Mouse (Mus musculus) forebrain, embryonic 14.5 days (tissue): ENCODE data around the gene Gm17720. TPM values are rescaled to one million over a fixed set of nuclear protein-coding genes. Genes with fewer than 3 reads are reported as not detected.

Experiments
- ATAC-seq: fragments of 200-750 bp; cut with Nextera tagmentation; 2 replicates; pipeline ENCODE4 v1.8.0; 2017; ENCODE audit warnings: mild to moderate bottlenecking, moderate library complexity
- DNase-seq: peaks from one replicate; pipeline ENCODE4 v3.0.0-alpha.2; 2015; ENCODE audit warnings: low spot score
- H3K27ac ChIP-seq: fragments of 300-500 bp; sonication (generic); 2 replicates; pipeline ENCODE4 v1.5.1; 2014; ENCODE audit warnings: low read depth, mild to moderate bottlenecking, control low read depth, low read length, moderate library complexity
- H3K27me3 ChIP-seq: fragments of 300-500 bp; sonication (generic); replicated peaks from 2 replicates; pipeline ENCODE4 v1.6.1; 2014; ENCODE audit warnings: low read length, control low read depth, mixed read lengths; ENCODE audit not compliant: control insufficient read depth, insufficient read depth
- H3K36me3 ChIP-seq: fragments of 300-500 bp; sonication (generic); 2 replicates; pipeline ENCODE4 v1.6.1; 2014; ENCODE audit warnings: low read length, control low read depth; ENCODE audit not compliant: control insufficient read depth, insufficient read depth
- H3K4me1 ChIP-seq: fragments of 300-500 bp; sonication (generic); 2 replicates; pipeline ENCODE4 v1.6.1; 2014; ENCODE audit warnings: antibody characterized with exemption, low read length, control low read depth; ENCODE audit not compliant: control insufficient read depth, insufficient read depth
- H3K4me2 ChIP-seq: fragments of 300-500 bp; sonication (generic); 2 replicates; pipeline ENCODE4 v1.6.1; 2014; ENCODE audit warnings: mild to moderate bottlenecking, control low read depth, low read length
- H3K4me3 ChIP-seq: fragments of 300-500 bp; sonication (generic); 2 replicates; pipeline ENCODE4 v1.5.1; 2014; ENCODE audit warnings: low read depth, low read length, control low read depth
- H3K9ac ChIP-seq: fragments of 300-500 bp; sonication (generic); 2 replicates; pipeline ENCODE4 v1.6.1; 2014; ENCODE audit warnings: mild to moderate bottlenecking, low read length, control low read depth, moderate library complexity
- H3K9me3 ChIP-seq: fragments of 300-500 bp; sonication (generic); replicated peaks from 2 replicates; pipeline ENCODE4 v1.6.1; 2016; ENCODE audit warnings: low read length, control low read depth, mixed read lengths; ENCODE audit not compliant: control insufficient read depth
- WGBS: fragments of 180-500 bp; shearing (Covaris S2); extraction: QIAGEN DNeasy Blood & Tissue Kit; methylation state at CpG from one replicate; pipeline ENCODE4 v1.1.7; 2014; 5-methylcytosine and 5-hydroxymethylcytosine counted together
- polyA plus RNA-seq: library from polyadenylated mRNA; unstranded; fragments of >200 nt; fragmentation: Nextera tagmentation; extraction: Ambion mirVana; gene quantifications from 2 replicates; pipeline ENCODE4 v1.2.1, GENCODE M21; 2014

The Gm17720 gene
- polyA plus RNA-seq, 1 experiment from 2014 or later, result not detected

GRCm38 (mm10) chr8:110100907-110101306 lies 1.6 kb downstream of the Gm17720 start, which contains the start of gene Gm21964:
TSS of gene Gm21964 (plus strand) at chr8:110101207.
- H3K4me1 ChIP-seq, result no peaks in the 10 kb centered on the region
- no peak within 1 kb of the TSS for H3K27ac ChIP-seq
- no peak for ATAC-seq

GRCm38 (mm10) chr8:110091869-110092268 lies 10.7 kb downstream of the Gm17720 start:
- Histone ChIP-seq H3K27me3 (no peaks in the 10 kb centered on the region), H3K27ac (no peak overlapping the region), H3K4me1 (no peaks in the 10 kb centered on the region), H3K36me3 (peaks cover 33% of the 10 kb centered on the region), H3K4me3 (no peak overlapping the region), H3K9ac (no peak overlapping the region), H3K9me3 (peaks cover 8% of the 10 kb centered on the region; the same call in 1 of the 2 replicates), H3K4me2 (no peak overlapping the region)
- WGBS, result 65% methylated on average over 1 of the region's 1 CpGs
- no peak for DNase-seq
- no peak for ATAC-seq

More at GRCm38 (mm10) chr8:110100907-110101306, 1.6 kb downstream of the Gm17720 start, which contains the start of gene Gm21964:
- Histone ChIP-seq H3K36me3 (no peaks in the 10 kb centered on the region), H3K27me3 (no peaks in the 10 kb centered on the region), H3K9ac (no peak within 1 kb of the TSS), H3K9me3 (no peaks in the 10 kb centered on the region), H3K4me2 (no peak within 1 kb of the TSS), H3K4me3 (no peak within 1 kb of the TSS)
- 89% methylated on average over 12 of the region's 12 CpGs for WGBS
- DNase-seq, result no peak

GRCm38 (mm10) chr8:110082416-110083105 lies 20.0 kb downstream of the Gm17720 start:
- peaks cover 2% of the 10 kb centered on the region; the same call in 1 of the 2 replicates for H3K4me1 ChIP-seq
- H3K27ac ChIP-seq, result no peak overlapping the region
- 78% methylated on average over 11 of the region's 11 CpGs for WGBS
- H3K4me2 ChIP-seq, result no peak overlapping the region
- DNase-seq, result no peak
- no peak for ATAC-seq
- no peaks in the 10 kb centered on the region for H3K9me3 ChIP-seq
- no peaks in the 10 kb centered on the region for H3K27me3 ChIP-seq
- H3K9ac ChIP-seq, result no peak overlapping the region
- no peak overlapping the region for H3K4me3 ChIP-seq
- peaks cover 45% of the 10 kb centered on the region for H3K36me3 ChIP-seq

- peak within 1 kb of the TSS; percentile 79 for H3K4me2 ChIP-seq
- peaks cover 19% of the 10 kb centered on the region; the same call in 1 of the 2 replicates for H3K36me3 ChIP-seq
- ATAC-seq, result peak; percentile 98
- peak within 1 kb of the TSS; percentile 73 for H3K9ac ChIP-seq
- peak; percentile 75 for DNase-seq
- H3K9me3 ChIP-seq, result no peaks in the 10 kb centered on the region
- no peaks in the 10 kb centered on the region for H3K27me3 ChIP-seq
- peak within 1 kb of the TSS; percentile 65 for H3K4me3 ChIP-seq
- WGBS, result 5% methylated on average over 54 of the region's 54 CpGs
- H3K4me1 ChIP-seq, result peaks cover 2% of the 10 kb centered on the region; the same call in 1 of the 2 replicates
- H3K27ac ChIP-seq, result no peak within 1 kb of the TSS
These were observed 23.0 kb downstream of the Gm17720 start, which contains the start of gene Zfp612 for GRCm38 (mm10) chr8:110079282-110080221. TSS of gene Zfp612 (plus strand) at chr8:110079746.

GRCm38 (mm10) chr8:110074496-110074895 lies 28.1 kb downstream of the Gm17720 start:
- DNase-seq, result no peak
- WGBS, result 78% methylated on average over 8 of the region's 8 CpGs
- no peak overlapping the region for H3K4me2 ChIP-seq
- H3K36me3 ChIP-seq, result no peaks in the 10 kb centered on the region
- no peaks in the 10 kb centered on the region for H3K9me3 ChIP-seq
- no peak overlapping the region for H3K9ac ChIP-seq
- H3K4me3 ChIP-seq, result no peak overlapping the region
- no peak overlapping the region for H3K27ac ChIP-seq
- no peaks in the 10 kb centered on the region for H3K27me3 ChIP-seq
- ATAC-seq, result no peak
- H3K4me1 ChIP-seq, result peaks cover 2% of the 10 kb centered on the region; the same call in 1 of the 2 replicates

- DNase-seq (peak; percentile 88), ATAC-seq (no peak)
- H3K4me2 ChIP-seq, result no peak overlapping the region
- no peaks in the 10 kb centered on the region for H3K9me3 ChIP-seq
- no peaks in the 10 kb centered on the region for H3K27me3 ChIP-seq
- no peak overlapping the region for H3K4me3 ChIP-seq
- H3K9ac ChIP-seq, result no peak overlapping the region
- WGBS, result 14% methylated on average over 9 of the region's 9 CpGs
- no peaks in the 10 kb centered on the region for H3K36me3 ChIP-seq
- H3K27ac ChIP-seq, result no peak overlapping the region
- no peaks in the 10 kb centered on the region for H3K4me1 ChIP-seq
These were observed 31.0 kb downstream of the Gm17720 start for GRCm38 (mm10) chr8:110071600-110071999.

- no peaks in the 10 kb centered on the region for H3K9me3 ChIP-seq
- DNase-seq (no peak), ATAC-seq (no peak)
- WGBS, result 86% methylated on average over 4 of the region's 4 CpGs
- no peak overlapping the region for H3K9ac ChIP-seq
- no peaks in the 10 kb centered on the region for H3K36me3 ChIP-seq
- H3K4me2 ChIP-seq, result no peak overlapping the region
- H3K4me1 ChIP-seq, result no peaks in the 10 kb centered on the region
- H3K4me3 ChIP-seq, result no peak overlapping the region
- no peak overlapping the region for H3K27ac ChIP-seq
- H3K27me3 ChIP-seq, result no peaks in the 10 kb centered on the region
These were observed 32.8 kb downstream of the Gm17720 start for GRCm38 (mm10) chr8:110069706-110070105.

- no peaks in the 10 kb centered on the region for H3K27me3 ChIP-seq
- H3K36me3 ChIP-seq, result no peaks in the 10 kb centered on the region
- H3K4me1 ChIP-seq, result no peaks in the 10 kb centered on the region
- no peak for ATAC-seq
- no peaks in the 10 kb centered on the region for H3K9me3 ChIP-seq
- WGBS, result 85% methylated on average over 4 of the region's 4 CpGs
- no peak overlapping the region for H3K4me3 ChIP-seq
- no peak for DNase-seq
- H3K4me2 ChIP-seq, result no peak overlapping the region
- no peak overlapping the region for H3K9ac ChIP-seq
- H3K27ac ChIP-seq, result no peak overlapping the region
These were observed 36.9 kb downstream of the Gm17720 start for GRCm38 (mm10) chr8:110065676-110066075.
